Mouse (Mus musculus): ENCODE measurements around the gene Stra6l.

The Stra6l gene

DNA sequence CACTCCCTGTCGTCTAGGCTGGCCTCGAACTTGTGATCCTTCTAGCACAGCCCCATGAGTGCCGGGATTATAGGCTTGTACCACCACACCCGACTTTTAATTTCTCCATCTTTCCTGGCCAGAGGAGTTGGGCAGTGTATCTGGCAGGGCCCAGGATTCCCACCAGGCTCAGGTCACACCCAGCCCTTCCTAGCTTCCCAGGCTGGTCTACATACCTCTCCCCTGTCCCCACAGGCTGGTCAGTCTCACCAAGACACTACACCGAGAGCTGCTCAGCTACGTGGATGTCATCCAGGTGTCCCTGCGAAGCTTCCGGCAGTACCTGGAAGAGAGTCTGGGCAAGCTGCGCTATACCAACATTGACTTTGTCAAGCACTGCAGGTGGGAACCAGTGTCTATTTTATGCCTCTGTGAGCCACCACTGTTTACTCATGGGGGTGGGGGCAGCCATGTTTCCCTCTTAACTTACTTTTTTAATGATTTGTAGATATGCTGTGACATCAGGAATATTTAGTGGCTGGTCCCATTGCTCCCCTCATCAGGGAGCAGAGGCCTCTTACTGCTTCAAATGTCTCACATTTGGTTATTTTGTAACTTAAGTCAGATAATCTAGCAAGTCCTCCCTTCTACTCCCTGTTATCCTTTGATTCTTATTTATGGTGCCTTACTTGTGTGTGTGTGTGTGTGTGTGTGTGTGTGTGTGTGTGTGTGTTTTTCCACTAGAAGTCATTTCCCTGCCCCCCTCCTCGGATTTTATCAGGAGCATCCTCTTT, 73.4 kb downstream of the Stra6l start:
- no peak for DNase-seq

- no peak for DNase-seq
Measured at GRCm38 (mm10) chr4:45924011-45924410, 75.5 kb downstream of the Stra6l start.

- DNase-seq: no peak
Measured at GRCm38 (mm10) chr4:45928561-45928960, 80.1 kb downstream of the Stra6l start.

All from cerebellum, adult 9-11 months (tissue).